Mouse (Mus musculus) CD4-positive, CD25-positive, alpha-beta regulatory T cell, adult 4 months (primary cell): Measurements from ENCODE around the gene Olfr469. TPM values are rescaled to one million over a fixed set of nuclear protein-coding genes. Genes with fewer than 3 reads are reported as not detected.
"Not testable (repeated sequence)": the region's sequence is repeated elsewhere in the genome, so short reads cannot be mapped to it uniquely, and the experiment has no call there.

Experiments used
- ATAC-seq: one replicate; pipeline ENCODE4 v1.8.0; 2017
- polyA plus RNA-seq, 2 experiments: library from polyadenylated mRNA; unstranded; fragments of 100-300 nt; shearing (Covaris generic); gene quantifications; one replicate each; pipeline ENCODE4 v1.2.1; 2017

The Olfr469 gene
- not detected for polyA plus RNA-seq

DNA sequence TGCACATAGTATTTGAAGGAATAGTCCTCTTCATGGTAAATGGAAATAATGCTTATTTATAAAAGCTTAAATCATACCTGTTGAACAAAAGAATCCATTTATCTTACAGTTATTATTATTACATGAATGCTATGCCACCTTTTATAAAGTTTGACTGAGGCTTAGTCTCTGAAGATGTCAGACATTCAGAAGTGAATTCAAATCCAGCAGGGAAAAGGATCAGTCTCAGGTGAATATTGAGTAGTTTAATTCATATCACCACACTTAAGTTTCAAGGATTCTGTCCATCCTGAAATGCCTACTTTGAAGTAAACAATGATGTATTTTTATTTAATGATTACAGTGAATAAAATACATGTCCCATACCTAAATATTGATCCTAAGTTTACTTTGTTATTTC lies at the start of gene Olfr469:
Gene Olfr469 (minus strand): TSS at position 101 of the 400 bp plus-strand sequence.
- ATAC-seq, result not testable (repeated sequence)

DNA sequence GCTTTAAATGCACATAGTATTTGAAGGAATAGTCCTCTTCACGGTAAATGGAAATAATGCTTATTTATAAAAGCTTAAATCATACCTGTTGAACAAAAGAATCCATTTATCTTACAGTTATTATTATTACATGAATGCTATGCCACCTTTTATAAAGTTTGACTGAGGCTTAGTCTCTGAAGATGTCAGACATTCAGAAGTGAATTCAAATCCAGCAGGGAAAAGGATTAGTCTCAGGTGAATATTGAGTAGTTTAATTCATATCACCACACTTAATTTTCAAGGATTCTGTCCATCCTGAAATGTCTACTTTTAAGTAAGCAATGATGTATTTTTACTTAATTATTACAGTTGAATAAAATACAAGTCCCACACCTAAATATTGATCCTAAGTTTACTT lies 22.0 kb upstream of the Olfr469 start, which contains the start of gene Olfr470:
Gene Olfr470 (minus strand): TSS at position 101 of the 400 bp plus-strand sequence.
- ATAC-seq, result not testable (repeated sequence)

- ATAC-seq, result no peak
Observed at GRCm38 (mm10) chr7:107841719-107842118, 16.4 kb upstream of the Olfr469 start.

DNA sequence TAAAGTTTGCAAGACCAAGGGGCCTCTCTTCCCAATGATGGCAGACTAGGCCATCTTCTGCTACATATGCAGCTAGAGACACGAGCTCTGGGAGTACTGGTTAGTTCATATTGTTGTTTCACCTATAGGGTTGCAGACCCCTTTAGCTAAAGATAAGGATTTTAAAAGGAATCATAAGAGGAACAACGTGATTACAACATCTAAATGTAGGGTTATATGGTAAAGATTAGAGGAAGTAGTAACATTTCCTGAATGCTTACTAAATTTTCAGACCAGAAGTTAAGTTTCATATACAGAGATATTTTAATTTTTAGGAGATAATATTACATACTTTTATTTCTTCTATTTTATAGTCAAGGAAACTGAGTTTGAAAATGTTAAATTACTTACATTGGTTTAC lies 1.5 kb downstream of the Olfr469 start:
- not testable (repeated sequence) for ATAC-seq

GRCm38 (mm10) chr7:107819442-107819841 lies 5.9 kb downstream of the Olfr469 start:
- ATAC-seq, result no peak

GRCm38 (mm10) chr7:107811963-107812362 lies 13.4 kb downstream of the Olfr469 start, which contains the start of gene Olfr467:
TSS of gene Olfr467 (plus strand) at chr7:107812263.
- ATAC-seq, result no peak

DNA sequence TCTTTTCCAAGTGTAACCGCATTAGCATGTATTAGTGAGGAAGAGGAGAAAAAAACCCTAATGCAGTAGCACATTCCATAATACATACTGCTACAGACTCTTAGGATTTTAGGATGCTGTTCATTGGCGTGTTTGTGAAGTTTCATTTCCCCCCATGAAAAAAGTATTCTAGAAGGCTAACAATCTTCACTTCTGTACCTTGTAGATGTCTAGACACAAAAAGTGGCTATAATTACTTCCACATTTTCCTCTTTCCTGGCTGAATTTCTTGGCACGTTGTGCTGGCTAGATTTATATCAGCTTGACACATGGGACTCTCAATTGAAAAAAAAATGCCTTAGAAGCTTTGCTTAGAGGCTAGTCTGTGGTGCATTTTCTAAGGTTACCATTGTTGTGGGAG lies 23.2 kb downstream of the Olfr469 start:
- no peak for ATAC-seq

DNA sequence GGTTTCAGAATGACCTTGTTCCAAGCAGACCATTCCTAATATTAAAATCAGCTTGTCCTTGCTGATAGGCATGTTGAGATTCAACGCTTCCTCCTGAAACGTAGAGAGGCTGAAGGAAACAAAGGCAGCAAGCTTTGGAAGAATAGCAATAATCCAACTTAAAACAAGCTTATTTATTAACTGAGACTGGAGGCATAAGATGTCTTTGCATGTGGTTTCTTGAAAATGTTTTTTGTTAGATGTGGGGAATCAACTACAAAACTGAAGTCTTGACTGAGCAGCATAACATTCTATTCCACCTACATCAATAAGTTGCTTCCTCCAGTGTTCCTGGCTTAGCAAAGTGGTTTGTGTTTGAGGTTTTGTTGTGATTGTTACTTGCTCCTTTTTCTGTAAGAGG lies 24.2 kb downstream of the Olfr469 start, which contains the start of gene Ovch2:
Gene Ovch2 (minus strand): TSS at position 101 of the 400 bp plus-strand sequence.
- no peak for ATAC-seq

DNA sequence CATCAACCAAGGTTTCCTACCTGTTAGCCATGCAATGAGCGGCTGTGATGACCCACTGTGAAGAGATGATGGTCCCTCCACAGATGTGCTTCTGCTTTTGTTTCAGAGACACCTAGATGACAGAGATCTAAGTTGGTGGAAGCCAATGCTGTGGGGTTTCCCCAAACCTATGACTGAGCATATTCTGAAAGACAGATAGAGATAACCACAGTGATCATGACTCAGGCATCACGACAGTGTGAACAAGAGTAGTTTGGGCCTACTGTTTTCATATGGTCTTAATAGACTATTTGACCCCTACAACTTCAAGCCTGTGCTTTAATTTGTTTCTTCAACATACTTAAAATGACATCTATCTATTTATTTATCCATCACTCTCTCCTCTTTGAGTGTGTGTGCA lies 28.8 kb downstream of the Olfr469 start:
- no peak for ATAC-seq

GRCm38 (mm10) chr7:107787977-107788620 lies 37.2 kb downstream of the Olfr469 start:
- no peak for ATAC-seq

DNA sequence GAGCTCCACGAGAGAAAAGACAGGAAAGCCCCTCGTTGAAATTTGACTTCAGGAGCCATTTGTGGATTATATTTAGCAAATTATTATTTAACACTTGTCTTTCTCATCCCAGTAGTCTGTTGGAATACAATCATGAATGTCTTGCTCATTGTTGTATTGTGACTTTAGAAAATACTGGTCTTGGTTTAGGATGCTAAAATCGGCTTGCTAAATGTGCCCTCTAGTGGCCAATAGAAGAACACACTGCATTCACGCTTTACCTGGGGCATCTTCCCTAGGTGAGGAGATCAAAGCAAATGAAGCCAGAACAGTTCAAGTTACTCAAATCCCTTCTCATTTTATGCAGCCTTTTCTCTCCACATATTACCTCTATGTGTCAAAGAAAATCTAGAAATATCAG lies 45.7 kb downstream of the Olfr469 start:
- no peak for ATAC-seq

GRCm38 (mm10) chr7:107778216-107778615 lies 47.1 kb downstream of the Olfr469 start:
- no peak for ATAC-seq

DNA sequence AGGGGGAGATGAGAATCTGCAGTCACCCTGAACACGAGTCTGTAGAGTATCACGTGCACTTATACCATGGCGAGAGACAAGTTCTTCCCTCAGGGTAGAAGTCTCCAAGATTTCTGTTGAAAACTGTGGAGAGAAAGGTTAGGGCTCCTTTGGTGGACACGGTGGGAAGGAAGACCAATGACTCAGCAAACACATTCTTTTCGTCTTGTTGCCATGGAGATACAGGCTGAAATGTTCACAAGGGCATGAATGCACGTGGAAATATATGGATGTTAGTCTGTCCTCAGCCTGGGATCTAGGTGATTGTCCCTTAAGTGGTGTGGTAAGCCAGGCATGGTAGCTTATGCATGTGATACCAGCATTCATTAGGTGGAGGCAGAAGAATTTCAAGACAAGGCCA lies 54.5 kb downstream of the Olfr469 start:
- no peak for ATAC-seq

Other genes starting within 250 kb of the Olfr469 start
- gene Ppfibp2, start 230.3 kb downstream of the Olfr469 start, polyA plus RNA-seq, result 1 to 10 TPM; 1.0 to 1.5 TPM
- gene 5330417H12Rik, start 200.4 kb downstream of the Olfr469 start, polyA plus RNA-seq, result not detected
- gene Cyb5r2, start 67.5 kb downstream of the Olfr469 start, polyA plus RNA-seq, result not detected
- not detected for gene Ovch2, start 24.3 kb downstream of the Olfr469 start, polyA plus RNA-seq
- gene Olfr467, start 13.3 kb downstream of the Olfr469 start, polyA plus RNA-seq, result not detected
- under 1 TPM; 0.47 to 0.58 TPM for gene Olfr470, start 21.9 kb upstream of the Olfr469 start, polyA plus RNA-seq
- under 1 TPM in 1 of 2 experiments, not detected in 1; 0.09 TPM for gene Olfr472, start 72.4 kb upstream of the Olfr469 start, polyA plus RNA-seq
- gene Olfr473, start 104.9 kb upstream of the Olfr469 start, polyA plus RNA-seq, result not detected
- not detected for gene Olfr474, start 129.1 kb upstream of the Olfr469 start, polyA plus RNA-seq
- not detected for gene Olfr476, start 139.3 kb upstream of the Olfr469 start, polyA plus RNA-seq
- not detected for gene Olfr477, start 161.2 kb upstream of the Olfr469 start, polyA plus RNA-seq
- gene Olfr478, start 208.4 kb upstream of the Olfr469 start, polyA plus RNA-seq, result not detected
- gene Olfr479, start 225.2 kb upstream of the Olfr469 start, polyA plus RNA-seq, result under 1 TPM in 1 of 2 experiments, not detected in 1; 0.15 TPM
- gene Olfr480, start 241.8 kb upstream of the Olfr469 start, polyA plus RNA-seq, result not detected